14 mouse cellular contexts compared by ENCODE assay signal in the genomic region with DNA sequence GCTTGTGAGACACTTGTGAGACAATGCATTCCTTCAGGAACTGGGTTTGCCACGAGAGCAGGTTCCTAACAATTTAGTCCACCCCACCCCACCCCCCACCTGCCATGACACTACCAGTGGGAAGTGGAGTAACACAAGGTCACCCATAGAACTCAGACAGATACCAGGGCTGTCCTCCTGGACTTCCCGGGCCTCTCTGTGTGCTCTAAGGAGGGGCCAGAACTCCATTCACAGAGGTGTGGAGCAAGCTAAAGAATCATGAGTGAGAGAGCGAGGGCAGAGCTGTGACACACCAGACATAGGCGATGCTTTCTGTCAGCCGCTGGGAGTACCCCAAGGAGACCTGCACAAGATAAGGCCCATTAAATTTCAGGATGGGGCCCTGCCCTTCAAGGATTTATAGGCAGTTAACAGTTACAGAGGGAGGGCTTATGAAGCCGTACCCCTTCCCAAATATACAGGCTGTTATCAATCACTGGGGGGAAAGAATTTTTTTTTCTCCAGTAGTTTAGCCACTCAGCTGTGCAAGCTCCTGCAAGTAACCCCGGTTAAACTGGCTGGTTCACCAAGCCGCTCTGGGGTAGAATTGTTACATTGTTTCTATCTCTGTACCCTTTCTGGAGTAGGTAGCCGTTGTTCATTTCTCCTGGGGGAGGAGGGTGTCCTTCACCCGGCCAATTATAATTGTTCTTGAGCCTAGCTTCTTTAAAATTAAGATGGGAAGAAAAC.
DNase-seq lines count a peak whose midpoint lies in the region; ATAC-seq and TF ChIP-seq lines count a peak whose summit lies in the region.
"Had no signal": no experiment of that assay in that cellular context is flagged by ENCODE, and none has a peak within 500 bp of the region (broad histone marks: within the 10 kb centered on the region; RNA-seq: fewer than 3 reads in every experiment).

No protein-coding gene starts in this region.

- peak overlapping the region; percentile 79 for H3K27ac ChIP-seq in forebrain, embryonic 10.5 days
- no peak overlapping the region for H3K27ac ChIP-seq in forebrain, postnatal 0 days (ENCODE audit: low read depth, low read length)
- H3K27ac ChIP-seq in hindbrain, embryonic 12.5 days: peak overlapping the region; percentile 14; the same call in 1 of the 2 replicates
- no peak overlapping the region for H3K27ac ChIP-seq in hindbrain, embryonic 16.5 days (ENCODE audit: low read depth, low read length)
- peak overlapping the region; percentile 78 for H3K27ac ChIP-seq in embryonic facial prominence, embryonic 10.5 days (replicated peaks)
- H3K27ac ChIP-seq in intestine, postnatal 0 days (ENCODE audit: low read depth, low read length): no peak overlapping the region

- H3K4me2 ChIP-seq in forebrain, postnatal 0 days (ENCODE audit: low read depth): no peak overlapping the region
- no peak overlapping the region for H3K4me2 ChIP-seq in hindbrain, embryonic 12.5 days (replicated peaks)
- no peak overlapping the region for H3K4me2 ChIP-seq in hindbrain, embryonic 16.5 days (ENCODE audit: low read length)
- no peak overlapping the region for H3K4me2 ChIP-seq in intestine, postnatal 0 days (replicated peaks; ENCODE audit: low read depth)

- no peak for DNase-seq in forebrain, embryonic 10.5 days (ENCODE audit: extremely low spot score, low spot score)
- DNase-seq in forebrain, postnatal 0 days: no peak
- DNase-seq in embryonic facial prominence, embryonic 10.5 days (ENCODE audit: low spot score): no peak
- no peak for DNase-seq in frontal cortex, postnatal 10 days (ENCODE audit: low spot score in 2 of 2)
- DNase-seq: adrenal gland, adult 8-10 months; cerebellum, postnatal 25 days; gastrocnemius, postnatal 25 days; kidney, postnatal 36 days; lung, adult 18-20 months; lung, postnatal 36 days had no signal

- H3K27me3 ChIP-seq in forebrain, embryonic 10.5 days (ENCODE audit: poor library complexity, severe bottlenecking): no peaks in the 10 kb centered on the region; the same call in 1 of the 2 replicates
- no peaks in the 10 kb centered on the region for H3K27me3 ChIP-seq in forebrain, postnatal 0 days (ENCODE audit: insufficient read depth, low read length)
- no peaks in the 10 kb centered on the region for H3K27me3 ChIP-seq in hindbrain, embryonic 12.5 days
- no peaks in the 10 kb centered on the region for H3K27me3 ChIP-seq in hindbrain, embryonic 16.5 days (replicated peaks; ENCODE audit: control insufficient read depth, insufficient read depth, low read length)
- no peaks in the 10 kb centered on the region for H3K27me3 ChIP-seq in embryonic facial prominence, embryonic 10.5 days (replicated peaks; ENCODE audit: low read depth, poor library complexity, severe bottlenecking)
- H3K27me3 ChIP-seq in intestine, postnatal 0 days (replicated peaks; ENCODE audit: control insufficient read depth, insufficient read depth, low read length): no peaks in the 10 kb centered on the region

- WGBS in forebrain, embryonic 10.5 days: 77% methylated on average over 10 of the region's 10 CpGs
- 68% methylated on average over 10 of the region's 10 CpGs for WGBS in forebrain, postnatal 0 days
- WGBS in hindbrain, embryonic 12.5 days: 62% methylated on average over 10 of the region's 10 CpGs
- 70% methylated on average over 10 of the region's 10 CpGs for WGBS in hindbrain, embryonic 16.5 days
- WGBS in embryonic facial prominence, embryonic 10.5 days: 63% methylated on average over 10 of the region's 10 CpGs
- 41% methylated on average over 10 of the region's 10 CpGs for WGBS in intestine, postnatal 0 days

- H3K36me3 ChIP-seq in forebrain, embryonic 10.5 days (replicated peaks): no peaks in the 10 kb centered on the region
- H3K36me3 ChIP-seq in forebrain, postnatal 0 days (ENCODE audit: insufficient read depth): no peaks in the 10 kb centered on the region
- H3K36me3 ChIP-seq in hindbrain, embryonic 12.5 days: no peaks in the 10 kb centered on the region
- no peaks in the 10 kb centered on the region for H3K36me3 ChIP-seq in hindbrain, embryonic 16.5 days (ENCODE audit: control insufficient read depth, insufficient read depth, low read length)
- no peaks in the 10 kb centered on the region for H3K36me3 ChIP-seq in embryonic facial prominence, embryonic 10.5 days (replicated peaks)
- H3K36me3 ChIP-seq in intestine, postnatal 0 days (ENCODE audit: control insufficient read depth, insufficient read depth): no peaks in the 10 kb centered on the region

- no peak overlapping the region for H3K4me3 ChIP-seq in forebrain, embryonic 10.5 days
- no peak overlapping the region for H3K4me3 ChIP-seq in forebrain, postnatal 0 days (ENCODE audit: low read depth, low read length)
- no peak overlapping the region for H3K4me3 ChIP-seq in hindbrain, embryonic 12.5 days
- no peak overlapping the region for H3K4me3 ChIP-seq in hindbrain, embryonic 16.5 days (ENCODE audit: low read length)
- no peak overlapping the region for H3K4me3 ChIP-seq in embryonic facial prominence, embryonic 10.5 days
- H3K4me3 ChIP-seq in intestine, postnatal 0 days (ENCODE audit: low read depth, low read length): no peak overlapping the region

- H3K4me1 ChIP-seq in forebrain, embryonic 10.5 days: peaks cover 68% of the 10 kb centered on the region
- peaks cover 7% of the 10 kb centered on the region for H3K4me1 ChIP-seq in forebrain, postnatal 0 days (ENCODE audit: insufficient read depth)
- peaks cover 23% of the 10 kb centered on the region for H3K4me1 ChIP-seq in hindbrain, embryonic 12.5 days
- peaks cover 22% of the 10 kb centered on the region for H3K4me1 ChIP-seq in hindbrain, embryonic 16.5 days (ENCODE audit: control insufficient read depth, insufficient read depth, low read depth, low read length)
- H3K4me1 ChIP-seq in embryonic facial prominence, embryonic 10.5 days: peaks cover 78% of the 10 kb centered on the region
- peaks cover 17% of the 10 kb centered on the region for H3K4me1 ChIP-seq in intestine, postnatal 0 days (replicated peaks; ENCODE audit: control insufficient read depth, insufficient read depth, low read length)

- no peak overlapping the region for H3K9ac ChIP-seq in forebrain, postnatal 0 days
- H3K9ac ChIP-seq in hindbrain, embryonic 12.5 days: peak overlapping the region; percentile 25; the same call in 1 of the 2 replicates
- H3K9ac ChIP-seq in hindbrain, embryonic 16.5 days (ENCODE audit: low read depth, low read length): no peak overlapping the region
- H3K9ac ChIP-seq in intestine, postnatal 0 days (ENCODE audit: low read depth, low read length): no peak overlapping the region

- no peak for ATAC-seq in forebrain, postnatal 0 days
- ATAC-seq in hindbrain, embryonic 12.5 days (ENCODE audit: low FRiP score): no peak
- no peak for ATAC-seq in hindbrain, embryonic 16.5 days
- peak; percentile 38 for ATAC-seq in intestine, postnatal 0 days
- no peak for ATAC-seq in CD4-positive, CD25-positive, alpha-beta regulatory T cell, adult 4 months

- H3K9me3 ChIP-seq in forebrain, embryonic 10.5 days: peaks cover 2% of the 10 kb centered on the region; the same call in 1 of the 2 replicates
- no peaks in the 10 kb centered on the region for H3K9me3 ChIP-seq in forebrain, postnatal 0 days (ENCODE audit: low read length)
- no peaks in the 10 kb centered on the region for H3K9me3 ChIP-seq in hindbrain, embryonic 12.5 days (replicated peaks)
- H3K9me3 ChIP-seq in hindbrain, embryonic 16.5 days (ENCODE audit: control insufficient read depth, low read length): no peaks in the 10 kb centered on the region
- no peaks in the 10 kb centered on the region for H3K9me3 ChIP-seq in embryonic facial prominence, embryonic 10.5 days
- no peaks in the 10 kb centered on the region for H3K9me3 ChIP-seq in intestine, postnatal 0 days (ENCODE audit: control insufficient read depth)

- no peak for TF ChIP-seq CTCF in forebrain, postnatal 0 days (IDR thresholded peaks at IDR 0.05; ENCODE audit: low read depth)
- no peak for TF ChIP-seq CTCF in intestine, postnatal 0 days (IDR thresholded peaks at IDR 0.05; ENCODE audit: low read depth)

Comparison
In these comparisons a context has a peak if more than half of its experiments do, and no peak if none do; other contexts are left out.
1. H3K27ac ChIP-seq: peak in forebrain, embryonic 10.5 days (single experiment), hindbrain, embryonic 12.5 days (single experiment) and embryonic facial prominence, embryonic 10.5 days (single experiment); none in forebrain, postnatal 0 days (single experiment), hindbrain, embryonic 16.5 days (single experiment) and intestine, postnatal 0 days (single experiment).